Comparison of ENCODE assay signal across 12 mouse cellular contexts in the genomic region with DNA sequence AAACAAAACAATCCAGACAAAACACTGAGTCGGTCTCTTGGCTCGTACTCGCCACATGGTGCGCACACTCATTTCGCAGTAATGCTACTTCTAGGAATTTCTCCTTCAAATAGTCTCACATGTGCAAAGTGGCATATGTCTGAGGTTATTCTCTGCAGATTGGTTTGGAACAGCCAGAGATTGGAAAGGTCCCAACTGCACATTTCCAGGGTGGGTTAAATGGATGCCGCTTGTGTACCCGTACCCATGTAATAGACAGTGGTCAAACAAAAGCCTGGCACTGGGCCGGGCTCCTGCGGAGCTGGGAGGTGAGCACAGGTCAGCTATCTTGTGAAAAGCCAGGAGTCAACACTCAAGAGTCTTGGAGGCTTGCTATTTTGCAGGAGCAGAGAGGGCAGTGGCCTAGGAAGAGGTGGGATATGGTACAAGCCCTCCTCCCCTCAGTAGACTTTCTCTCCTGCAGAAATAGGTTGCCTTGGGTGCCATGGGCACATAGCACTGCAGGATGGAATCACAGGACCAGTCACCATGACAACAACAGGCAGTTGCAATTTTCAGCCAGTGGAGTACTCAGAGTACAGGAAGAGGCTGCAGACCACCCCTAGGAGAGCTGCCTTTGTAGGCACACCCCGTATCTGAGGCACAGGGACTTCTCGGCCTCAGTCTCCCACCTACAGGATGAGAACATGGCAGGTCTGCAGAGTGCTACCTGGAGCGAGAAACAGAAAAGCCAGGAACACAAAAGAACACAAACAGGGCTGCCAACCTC. TPM values are rescaled to one million over a fixed set of nuclear protein-coding genes. Genes with fewer than 3 reads are reported as not detected.
DNase-seq lines count a peak whose midpoint lies in the region; ATAC-seq and TF ChIP-seq lines count a peak whose summit lies in the region.
"Had no signal": no experiment of that assay in that cellular context is flagged by ENCODE, and none has a peak within 500 bp of the region (broad histone marks: within the 10 kb centered on the region; RNA-seq: fewer than 3 reads in every experiment).

No protein-coding gene starts in this region.

- intact Hi-C loops in heart, postnatal 10 days (cut with DNase I) = no loop called here

- no peak for TF ChIP-seq POLR2A in ES-Bruce4 (IDR thresholded peaks at IDR 0.05; ENCODE audit: insufficient read depth, low read length)
- no peak for TF ChIP-seq POLR2A in thymus, adult 2 months (IDR thresholded peaks at IDR 0.05; ENCODE audit: control insufficient read depth, extremely low read depth, insufficient read depth, low read length, poor library complexity)

- no peaks in the 10 kb centered on the region for H3K36me3 ChIP-seq in ES-Bruce4 (ENCODE audit: control insufficient read depth, insufficient read depth, low read length, poor library complexity, severe bottlenecking)
- H3K36me3 ChIP-seq in hindbrain, embryonic 10.5 days = no peaks in the 10 kb centered on the region
- no peaks in the 10 kb centered on the region for H3K36me3 ChIP-seq in midbrain, embryonic 15.5 days (replicated peaks)
- no peaks in the 10 kb centered on the region for H3K36me3 ChIP-seq in thymus, adult 2 months (ENCODE audit: control insufficient read depth, insufficient read depth, low read length)
- H3K36me3 ChIP-seq: lung, embryonic 15.5 days had no signal

- DNase-seq in R1 (ENCODE audit: low read depth, low spot score) (peak; percentile 76), MN1 (ENCODE audit: low spot score) (no peak)
- peak; percentile 45 for DNase-seq in hindbrain, embryonic 10.5 days (ENCODE audit: low spot score)
- DNase-seq in thymus, adult 2 months = no peak
- no peak for DNase-seq in heart, postnatal 10 days
- DNase-seq: heart, postnatal 14 days had no signal

- peak; percentile 76 for ATAC-seq in midbrain, embryonic 15.5 days (replicated peaks)
- ATAC-seq: Patski had no signal

- H3K27me3 ChIP-seq in ES-Bruce4 (ENCODE audit: control insufficient read depth, insufficient read depth, low read length, poor library complexity, severe bottlenecking) = no peaks in the 10 kb centered on the region
- H3K27me3 ChIP-seq in hindbrain, embryonic 10.5 days (ENCODE audit: insufficient read depth, poor library complexity, severe bottlenecking) = no peaks in the 10 kb centered on the region
- H3K27me3 ChIP-seq in midbrain, embryonic 15.5 days (replicated peaks) = no peaks in the 10 kb centered on the region
- H3K27me3 ChIP-seq in thymus, adult 2 months (ENCODE audit: control insufficient read depth, insufficient read depth, low read length) = no peaks in the 10 kb centered on the region
- H3K27me3 ChIP-seq: lung, embryonic 15.5 days; Patski had no signal

- H3K27ac ChIP-seq in ES-Bruce4 (ENCODE audit: insufficient read depth, low read length) = peak overlapping the region; percentile 99
- H3K27ac ChIP-seq in hindbrain, embryonic 10.5 days = peak overlapping the region; percentile 97
- peak overlapping the region; percentile 75 for H3K27ac ChIP-seq in midbrain, embryonic 15.5 days
- no peak overlapping the region for H3K27ac ChIP-seq in thymus, adult 2 months (ENCODE audit: control insufficient read depth, insufficient read depth, low read length)
- H3K27ac ChIP-seq: lung, embryonic 15.5 days had no signal

- TF ChIP-seq CTCF in ES-Bruce4 (IDR thresholded peaks at IDR 0.05; ENCODE audit: low read depth, low read length) = no peak
- TF ChIP-seq CTCF in thymus, adult 2 months (IDR thresholded peaks at IDR 0.05; ENCODE audit: borderline replicate concordance, control insufficient read depth, extremely low read depth, insufficient read depth, low read length, poor library complexity) = no peak

- H3K4me3 ChIP-seq in ES-Bruce4 (ENCODE audit: low read depth, low read length) = peak overlapping the region; percentile 63
- peak overlapping the region; percentile 39 for H3K4me3 ChIP-seq in hindbrain, embryonic 10.5 days
- no peak overlapping the region for H3K4me3 ChIP-seq in midbrain, embryonic 15.5 days
- no peak overlapping the region for H3K4me3 ChIP-seq in thymus, adult 2 months (ENCODE audit: control insufficient read depth, insufficient read depth, low read length)
- H3K4me3 ChIP-seq: lung, embryonic 15.5 days had no signal

- 58% methylated on average over 12 of the region's 12 CpGs for WGBS in hindbrain, embryonic 10.5 days
- 53% methylated on average over 12 of the region's 12 CpGs for WGBS in midbrain, embryonic 15.5 days
- WGBS in thymus, adult 2 months = 85% methylated on average over 12 of the region's 12 CpGs

- H3K4me2 ChIP-seq in midbrain, embryonic 15.5 days = no peak overlapping the region
- H3K4me2 ChIP-seq: lung, embryonic 15.5 days had no signal

- H3K9me3 ChIP-seq in ES-Bruce4 (replicated peaks; ENCODE audit: control insufficient read depth, insufficient read depth, low read length, poor library complexity, severe bottlenecking) = no peaks in the 10 kb centered on the region
- H3K9me3 ChIP-seq in hindbrain, embryonic 10.5 days = no peaks in the 10 kb centered on the region
- no peaks in the 10 kb centered on the region for H3K9me3 ChIP-seq in midbrain, embryonic 15.5 days
- H3K9me3 ChIP-seq: lung, embryonic 15.5 days had no signal

- H3K9ac ChIP-seq in ES-Bruce4 (ENCODE audit: low read depth, poor library complexity, severe bottlenecking) = peak overlapping the region; percentile 62
- H3K9ac ChIP-seq in midbrain, embryonic 15.5 days = no peak overlapping the region
- H3K9ac ChIP-seq: lung, embryonic 15.5 days had no signal

- no peak for TF ChIP-seq EP300 in ES-Bruce4 (IDR thresholded peaks at IDR 0.05; ENCODE audit: insufficient read depth, low read depth, low read length)

- H3K4me1 ChIP-seq in ES-Bruce4 (ENCODE audit: control insufficient read depth, insufficient read depth, low read length) = peaks cover 14% of the 10 kb centered on the region
- peaks cover 44% of the 10 kb centered on the region for H3K4me1 ChIP-seq in hindbrain, embryonic 10.5 days (replicated peaks)
- H3K4me1 ChIP-seq in midbrain, embryonic 15.5 days = peaks cover 31% of the 10 kb centered on the region
- H3K4me1 ChIP-seq in thymus, adult 2 months (replicated peaks; ENCODE audit: control insufficient read depth, insufficient read depth, low read length) = peaks cover 48% of the 10 kb centered on the region
- H3K4me1 ChIP-seq: lung, embryonic 15.5 days had no signal

RNA-seq across cellular contexts. Expression of a gene that starts 19.3 kb away (rescaled TPM):
- polyA plus RNA-seq in ES-Bruce4 (2011; ENCODE audit: insufficient read depth, insufficient read length, low read depth, missing spikeins) = 36.5 and 38.2 TPM in 2 replicates
- polyA plus RNA-seq in hindbrain, embryonic 10.5 days (2016; fragmentation: Nextera tagmentation; extraction: Ambion mirVana) = 31.7 and 33.4 TPM in 2 replicates
- 21.7 and 23.4 TPM in 2 replicates for polyA plus RNA-seq in midbrain, embryonic 15.5 days (2015; fragmentation: Nextera tagmentation; extraction: Ambion mirVana)
- 172 and 234 TPM in 2 replicates for polyA plus RNA-seq in thymus, adult 2 months (2012; rRNA removed)
- total RNA-seq in heart, postnatal 10 days (2021) = 10 to 100 TPM; 63.9 to 96.0 TPM

RNA-seq across cellular contexts. Expression of a gene that starts 41.4 kb away (rescaled TPM):
- not detected in 2 replicates for polyA plus RNA-seq in ES-Bruce4 (2011; ENCODE audit: insufficient read depth, insufficient read length, low read depth, missing spikeins)
- polyA plus RNA-seq in hindbrain, embryonic 10.5 days (2016; fragmentation: Nextera tagmentation; extraction: Ambion mirVana) = not detected in 2 replicates
- polyA plus RNA-seq in midbrain, embryonic 15.5 days (2015; fragmentation: Nextera tagmentation; extraction: Ambion mirVana) = 0.17 and 0.23 TPM in 2 replicates
- polyA plus RNA-seq in thymus, adult 2 months (2012; rRNA removed) = not detected in 2 replicates
- not detected for total RNA-seq in heart, postnatal 10 days (2021)
- total RNA-seq: heart, postnatal 14 days; layer of hippocampus, postnatal 10 days had no signal
- polyA plus RNA-seq: frontal cortex, adult 2 months; Patski had no signal

Comparison
In these comparisons a context has a peak if more than half of its experiments do, and no peak if none do; other contexts are left out.
1. H3K4me3 ChIP-seq: peak in ES-Bruce4 (single experiment) and hindbrain, embryonic 10.5 days (single experiment); none in midbrain, embryonic 15.5 days (single experiment) and thymus, adult 2 months (single experiment).
2. DNase-seq: peak in R1 (single experiment) and hindbrain, embryonic 10.5 days (single experiment); none in MN1 (single experiment), thymus, adult 2 months (single experiment) and heart, postnatal 10 days (0 of 2).